Mouse (Mus musculus) cerebellum, adult 8-10 months (tissue): ENCODE results near the gene Sf1.

ENCODE experiments used
- DNase-seq: peaks from one replicate; pipeline ENCODE4 v3.0.0; 2022

Sf1 gene

GRCm38 (mm10) chr19:6423241-6423640, 59.8 kb downstream of the Sf1 start:
- DNase-seq: no peak

- DNase-seq: no peak
Observed at GRCm38 (mm10) chr19:6424137-6424881, 60.8 kb downstream of the Sf1 start.

- no peak for DNase-seq
Observed at GRCm38 (mm10) chr19:6425595-6425994, 62.1 kb downstream of the Sf1 start.

- DNase-seq: no peak
Observed at GRCm38 (mm10) chr19:6426703-6427500, 63.4 kb downstream of the Sf1 start.
